Mouse (Mus musculus) MEL (cell line): ENCODE results near the gene Tdo2. TPM values are rescaled to one million over a fixed set of nuclear protein-coding genes. Genes with fewer than 3 reads are reported as not detected.

Experiments
- DNase-seq: peaks from one replicate; pipeline ENCODE4 v3.0.0; 2011; ENCODE audit warnings: low read depth, low spot score
- H3K27ac ChIP-seq: 2 replicates; pipeline ENCODE4 v1.5.1; 2012; ENCODE audit warnings: low read depth, mild to moderate bottlenecking, control low read depth, low read length, moderate library complexity; ENCODE audit not compliant: control insufficient read depth
- H3K27me3 ChIP-seq, 2 experiments: fragments of 150-350 bp in 1 of 2; sonication (generic) in 1 of 2; 2 replicates each; pipeline ENCODE4 v1.6.1; 2012; ENCODE audit warnings: low read length in 2 of 2, mild to moderate bottlenecking in 2 of 2, improper control_type of control experiment in 1 of 2, moderate library complexity in 1 of 2; ENCODE audit not compliant: insufficient read depth in 2 of 2, control insufficient read depth in 1 of 2
- H3K36me3 ChIP-seq, 2 experiments: 2 replicates each; pipeline ENCODE4 v1.6.1; 2012 to 2014; ENCODE audit warnings: low read length in 2 of 2, improper control_type of control experiment in 1 of 2, inconsistent platforms in 1 of 2, mild to moderate bottlenecking in 1 of 2; ENCODE audit not compliant: insufficient read depth in 2 of 2, control insufficient read depth in 1 of 2
- H3K4me1 ChIP-seq, 2 experiments: fragments of 150-350 bp in 1 of 2; sonication (generic) in 1 of 2; 2 replicates each; pipeline ENCODE4 v1.6.1; 2012; ENCODE audit warnings: low read length in 2 of 2, improper control_type of control experiment in 1 of 2, mild to moderate bottlenecking in 1 of 2; ENCODE audit not compliant: insufficient read depth in 2 of 2, control insufficient read depth in 1 of 2
- H3K4me3 ChIP-seq, 2 experiments: fragments of 150-350 bp in 1 of 2; sonication (generic) in 1 of 2; 2 replicates each; pipeline ENCODE4 v1.5.1; 2012; ENCODE audit warnings: low read depth in 2 of 2, low read length in 2 of 2, mild to moderate bottlenecking in 2 of 2, moderate library complexity in 2 of 2, control low read depth in 1 of 2, improper control_type of control experiment in 1 of 2; ENCODE audit not compliant: control insufficient read depth in 1 of 2, insufficient read depth in 1 of 2
- H3K79me2 ChIP-seq: 2 replicates; pipeline ENCODE4 v1.6.1; 2012; ENCODE audit warnings: mild to moderate bottlenecking, low read length, moderate library complexity; ENCODE audit not compliant: control insufficient read depth, poor library complexity, insufficient read depth
- H3K9ac ChIP-seq: 2 replicates; pipeline ENCODE4 v1.6.1; 2012; ENCODE audit warnings: low read depth, mild to moderate bottlenecking, control low read depth, low read length, moderate library complexity; ENCODE audit not compliant: control insufficient read depth, poor library complexity, severe bottlenecking
- H3K9me3 ChIP-seq: fragments of 150-350 bp; sonication (generic); replicated peaks from 2 replicates; pipeline ENCODE4 v1.6.1; 2012; ENCODE audit warnings: mild to moderate bottlenecking, low read length, improper control_type of control experiment, moderate library complexity; ENCODE audit not compliant: insufficient read depth
- CHD1 ChIP-seq: IDR thresholded peaks from 2 replicates; pipeline ENCODE4 v1.6.1; 2012; ENCODE audit warnings: low read depth, mild to moderate bottlenecking, inconsistent platforms, low read length, improper control_type of control experiment
- CTCF ChIP-seq, 3 experiments: IDR thresholded peaks in 2 of 3; conservative IDR thresholded peaks in 1 of 3; 2 replicates each; pipeline ENCODE4 v1.5.1; 2011 to 2012; ENCODE audit warnings: low read length in 3 of 3, low read depth in 2 of 3, mild to moderate bottlenecking in 2 of 3, improper control_type of control experiment in 1 of 3, inconsistent platforms in 1 of 3, mixed read lengths in 1 of 3, moderate library complexity in 1 of 3; ENCODE audit not compliant: control insufficient read depth in 1 of 3, insufficient read depth in 1 of 3, poor library complexity in 1 of 3, severe bottlenecking in 1 of 3
- E2F4 ChIP-seq: IDR thresholded peaks from 2 replicates; pipeline ENCODE4 v1.6.1; 2011; ENCODE audit warnings: low read depth, low read length, improper control_type of control experiment, borderline replicate concordance
- ELF1 ChIP-seq: IDR thresholded peaks from 2 replicates; pipeline ENCODE4 v1.6.1; 2014; ENCODE audit warnings: low read depth, mild to moderate bottlenecking, inconsistent platforms, low read length, improper control_type of control experiment, moderate library complexity
- ETS1 ChIP-seq: IDR thresholded peaks from 2 replicates; pipeline ENCODE4 v1.6.1; 2012; ENCODE audit warnings: low read depth, mild to moderate bottlenecking, inconsistent platforms, low read length, improper control_type of control experiment, moderate library complexity
- GABPA ChIP-seq: IDR thresholded peaks from 2 replicates; pipeline ENCODE4 v1.6.1; 2012; ENCODE audit warnings: low read depth, mild to moderate bottlenecking, inconsistent platforms, low read length, improper control_type of control experiment, moderate library complexity
- HCFC1 ChIP-seq: IDR thresholded peaks from 2 replicates; pipeline ENCODE4 v1.6.1; 2012; ENCODE audit warnings: low read depth, mild to moderate bottlenecking, inconsistent platforms, low read length, improper control_type of control experiment, moderate library complexity
- JUND ChIP-seq: IDR thresholded peaks from 2 replicates; pipeline ENCODE4 v1.6.1; 2011; ENCODE audit warnings: low read depth, mild to moderate bottlenecking, improper control_type of control experiment, low read length
- MAX ChIP-seq: IDR thresholded peaks from 2 replicates; pipeline ENCODE4 v1.6.1; 2011; ENCODE audit warnings: low read length, improper control_type of control experiment
- MAZ ChIP-seq: IDR thresholded peaks from 2 replicates; pipeline ENCODE4 v1.6.1; 2012; ENCODE audit warnings: low read depth, mild to moderate bottlenecking, inconsistent platforms, low read length, improper control_type of control experiment
- MYC ChIP-seq: IDR thresholded peaks from 2 replicates; pipeline ENCODE4 v1.6.1; 2011; ENCODE audit warnings: low read depth, mild to moderate bottlenecking, low read length, improper control_type of control experiment, moderate library complexity
- POLR2A ChIP-seq, 2 experiments: IDR thresholded peaks; 2 replicates each; pipeline ENCODE4 v1.6.1; 2011 to 2012; ENCODE audit warnings: low read length in 2 of 2, mild to moderate bottlenecking in 2 of 2, control low read depth in 1 of 2, improper control_type of control experiment in 1 of 2, low read depth in 1 of 2, moderate library complexity in 1 of 2; ENCODE audit not compliant: control insufficient read depth in 1 of 2, insufficient read depth in 1 of 2, poor library complexity in 1 of 2
- POLR2AphosphoS5 ChIP-seq: IDR thresholded peaks from 2 replicates; pipeline ENCODE4 v1.6.1; 2012; ENCODE audit warnings: low read depth, borderline replicate concordance, mild to moderate bottlenecking, inconsistent platforms, low read length, moderate library complexity, mixed read lengths
- RAD21 ChIP-seq: IDR thresholded peaks from 2 replicates; pipeline ENCODE4 v1.6.1; 2011; ENCODE audit warnings: mild to moderate bottlenecking, low read depth, low read length, improper control_type of control experiment
- RCOR1 ChIP-seq: IDR thresholded peaks from 2 replicates; pipeline ENCODE4 v1.6.1; 2012; ENCODE audit warnings: low read depth, mild to moderate bottlenecking, inconsistent platforms, low read length, improper control_type of control experiment
- SIN3A ChIP-seq: IDR thresholded peaks from 2 replicates; pipeline ENCODE4 v1.6.1; 2012; ENCODE audit warnings: low read length, improper control_type of control experiment, inconsistent platforms
- SMC3 ChIP-seq: IDR thresholded peaks from 2 replicates; pipeline ENCODE4 v1.6.1; 2011; ENCODE audit warnings: low read depth, low read length, improper control_type of control experiment
- TAL1 ChIP-seq: IDR thresholded peaks from 2 replicates; pipeline ENCODE4 v1.6.1; 2012; ENCODE audit warnings: mild to moderate bottlenecking, inconsistent platforms, low read length, moderate library complexity, mixed read lengths
- TCF12 ChIP-seq: IDR thresholded peaks from 2 replicates; pipeline ENCODE4 v1.6.1; 2014; ENCODE audit warnings: low read depth, mild to moderate bottlenecking, inconsistent platforms, low read length, improper control_type of control experiment, moderate library complexity
- UBTF ChIP-seq: IDR thresholded peaks from 2 replicates; pipeline ENCODE4 v1.6.1; 2012; ENCODE audit warnings: low read depth, mild to moderate bottlenecking, inconsistent platforms, low read length, improper control_type of control experiment, moderate library complexity, borderline replicate concordance; ENCODE audit not compliant: insufficient read depth
- USF2 ChIP-seq, 2 experiments: IDR thresholded peaks; 2 replicates each; pipeline ENCODE4 v1.6.1; 2011 to 2012; ENCODE audit warnings: improper control_type of control experiment in 2 of 2, low read length in 2 of 2, borderline replicate concordance in 1 of 2, inconsistent platforms in 1 of 2, low read depth in 1 of 2, mild to moderate bottlenecking in 1 of 2; ENCODE audit not compliant: insufficient read depth in 1 of 2
- ZKSCAN1 ChIP-seq: IDR thresholded peaks from 2 replicates; pipeline ENCODE4 v1.6.1; 2012; ENCODE audit warnings: low read depth, mild to moderate bottlenecking, inconsistent platforms, low read length, improper control_type of control experiment, moderate library complexity
- ZNF384 ChIP-seq: IDR thresholded peaks from 2 replicates; pipeline ENCODE4 v1.6.1; 2012; ENCODE audit warnings: low read depth, mild to moderate bottlenecking, inconsistent platforms, low read length, improper control_type of control experiment
- polyA plus RNA-seq, 2 experiments: library from polyadenylated mRNA; stranded (reverse) in 1 of 2; unstranded in 1 of 2; fragments of >175 nt in 1 of 2; fragments of >200 nt in 1 of 2; gene quantifications; 2 replicates each; pipeline versions ENCODE4 v1.2.1 to v1.2.4; 2012; ENCODE audit warnings: low replicate concordance in 2 of 2, low read depth in 1 of 2; ENCODE audit not compliant: insufficient read length in 2 of 2, insufficient read depth in 1 of 2, missing spikeins in 1 of 2
- total RNA-seq: library from RNA; depleted of rRNA; stranded (reverse); fragments of 300-350 nt; gene quantifications from 2 replicates; pipeline ENCODE4 v1.2.3, GENCODE M21; 2012

The Tdo2 gene
- total and polyA plus RNA-seq, 3 experiments: not detected

DNA sequence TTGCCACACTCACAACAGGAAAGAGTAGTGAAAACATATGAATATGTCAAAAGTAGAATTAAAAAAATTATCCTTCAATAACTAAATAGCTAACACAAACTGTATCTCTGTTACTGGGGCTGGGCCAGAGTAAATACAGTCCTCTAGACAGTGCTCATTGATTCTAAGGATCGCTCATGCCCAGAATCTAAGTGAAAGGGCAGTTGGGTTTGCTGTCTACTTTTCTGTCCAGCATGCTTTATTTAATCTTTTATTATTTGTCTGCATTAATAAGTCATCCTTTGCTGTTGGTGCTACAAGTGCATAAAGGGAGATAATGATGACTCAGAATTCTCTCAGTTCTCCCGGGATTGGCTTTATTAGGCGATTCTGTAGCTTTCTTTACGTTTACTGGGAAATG is 19.4 kb upstream of the Tdo2 start:
- H3K9ac ChIP-seq: no peak overlapping the region
- H3K4me3 ChIP-seq: no peak overlapping the region
- no peak for DNase-seq
- H3K9me3 ChIP-seq: no peaks in the 10 kb centered on the region
- TF ChIP-seq POLR2AphosphoS5: no peak
- TF ChIP-seq RAD21: no peak
- TF ChIP-seq E2F4: no peak
- no peak for TF ChIP-seq USF2 (IDR thresholded peaks at IDR 0.05; ENCODE audit: borderline replicate concordance in 1 of 2, insufficient read depth in 1 of 2, low read depth in 1 of 2, low read length in 2 of 2)
- TF ChIP-seq MYC: no peak
- no peak for TF ChIP-seq POLR2A (IDR thresholded peaks at IDR 0.05; ENCODE audit: control insufficient read depth in 1 of 2, insufficient read depth in 1 of 2, low read depth in 1 of 2, low read length in 2 of 2, poor library complexity in 1 of 2)
- TF ChIP-seq TAL1: no peak
- TF ChIP-seq TCF12: no peak
- no peak for TF ChIP-seq UBTF
- no peak for TF ChIP-seq JUND
- no peaks in the 10 kb centered on the region for H3K79me2 ChIP-seq
- no peaks in the 10 kb centered on the region for H3K4me1 ChIP-seq
- H3K27ac ChIP-seq: no peak overlapping the region
- H3K36me3 ChIP-seq: no peaks in the 10 kb centered on the region
- no peaks in the 10 kb centered on the region for H3K27me3 ChIP-seq

DNA sequence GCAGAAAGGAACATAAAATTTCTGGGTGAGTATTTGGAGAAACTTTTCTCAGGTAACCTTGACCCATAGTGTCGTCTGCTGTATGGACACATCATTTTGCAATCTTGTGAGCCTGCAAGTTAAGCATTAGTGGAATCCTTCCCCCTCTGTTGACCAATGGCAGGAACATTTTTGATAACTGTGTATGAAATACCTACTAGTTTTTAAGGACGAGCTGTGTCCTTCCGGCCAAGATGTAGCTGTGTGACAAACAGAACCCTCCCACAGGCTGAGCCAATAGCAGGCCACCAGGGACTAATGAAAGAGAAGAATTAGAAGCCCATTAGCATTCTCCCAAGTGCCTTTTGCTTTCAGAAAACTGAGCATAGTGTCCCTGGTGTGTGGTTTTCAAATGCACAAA is 14.5 kb upstream of the Tdo2 start:
- TF ChIP-seq GABPA (no peak), SMC3 (no peak), USF2 (IDR thresholded peaks at IDR 0.05; ENCODE audit: borderline replicate concordance in 1 of 2, insufficient read depth in 1 of 2, low read depth in 1 of 2, low read length in 2 of 2) (no peak), RAD21 (no peak), ZNF384 (no peak), UBTF (no peak), MAZ (no peak), HCFC1 (no peak), CHD1 (no peak), MYC (no peak), CTCF (IDR thresholded peaks at IDR 0.05 in 2 of 3, conservative IDR thresholded peaks at IDR 0.05 in 1 of 3; ENCODE audit: control insufficient read depth in 1 of 3, insufficient read depth in 1 of 3, low read depth in 2 of 3, low read length in 3 of 3, poor library complexity in 1 of 3, severe bottlenecking in 1 of 3) (no peak), SIN3A (no peak), ELF1 (no peak), RCOR1 (no peak), MAX (no peak), POLR2A (IDR thresholded peaks at IDR 0.05; ENCODE audit: control insufficient read depth in 1 of 2, insufficient read depth in 1 of 2, low read depth in 1 of 2, low read length in 2 of 2, poor library complexity in 1 of 2) (no peak), ETS1 (no peak), ZKSCAN1 (no peak)
- TF ChIP-seq, all 39 proteins: peak for 0
- DNase-seq: no peak
- Histone ChIP-seq H3K4me1 (no peaks in the 10 kb centered on the region), H3K9me3 (no peaks in the 10 kb centered on the region), H3K4me3 (no peak overlapping the region), H3K9ac (no peak overlapping the region), H3K79me2 (no peaks in the 10 kb centered on the region), H3K27me3 (no peaks in the 10 kb centered on the region), H3K27ac (no peak overlapping the region), H3K36me3 (no peaks in the 10 kb centered on the region)
